In genomic region chr8:122716566-122716965, GRCm38 (mm10) we compare ENCODE assay signal across 19 mouse cellular contexts. TPM values are rescaled to one million over a fixed set of nuclear protein-coding genes. Genes with fewer than 3 reads are reported as not detected.
DNase-seq lines count a peak whose midpoint lies in the region; ATAC-seq lines count a peak whose summit lies in the region.
"Had no signal": no experiment of that assay in that cellular context is flagged by ENCODE, and none has a peak within 500 bp of the region (broad histone marks: within the 10 kb centered on the region; RNA-seq: fewer than 3 reads in every experiment).

No protein-coding gene starts in this region.

- 0 out of 2 replicates have a peak overlapping the region, but pooled peaks have one; percentile 39 for H3K9ac ChIP-seq in hindbrain, embryonic 13.5 days
- H3K9ac ChIP-seq in heart, embryonic 11.5 days (ENCODE audit: low read depth, low read length) = no peak overlapping the region
- H3K9ac ChIP-seq: embryonic facial prominence, embryonic 13.5 days; forebrain, postnatal 0 days; hindbrain, embryonic 14.5 days; intestine, embryonic 15.5 days; lung, embryonic 15.5 days had no signal

- no peaks in the 10 kb centered on the region for H3K9me3 ChIP-seq in hindbrain, embryonic 13.5 days
- H3K9me3 ChIP-seq in hindbrain, embryonic 10.5 days = no peaks in the 10 kb centered on the region
- no peaks in the 10 kb centered on the region for H3K9me3 ChIP-seq in heart, embryonic 11.5 days (replicated peaks; ENCODE audit: control insufficient read depth, low read length)
- H3K9me3 ChIP-seq: embryonic facial prominence, embryonic 13.5 days; G1E; intestine, embryonic 15.5 days; lung, embryonic 15.5 days had no signal

- peaks cover 45% of the 10 kb centered on the region for H3K4me1 ChIP-seq in hindbrain, embryonic 13.5 days (replicated peaks)
- peaks cover 49% of the 10 kb centered on the region for H3K4me1 ChIP-seq in hindbrain, embryonic 10.5 days (replicated peaks)
- peaks cover 37% of the 10 kb centered on the region for H3K4me1 ChIP-seq in heart, embryonic 11.5 days (ENCODE audit: control insufficient read depth, insufficient read depth, low read length)

- peak overlapping the region; percentile 12; the same call in 1 of the 2 replicates for H3K27ac ChIP-seq in hindbrain, embryonic 13.5 days
- no peak overlapping the region for H3K27ac ChIP-seq in hindbrain, embryonic 10.5 days
- no peak overlapping the region for H3K27ac ChIP-seq in heart, embryonic 11.5 days (ENCODE audit: low read depth, low read length)
- H3K27ac ChIP-seq: embryonic facial prominence, embryonic 13.5 days; hindbrain, embryonic 14.5 days; intestine, embryonic 15.5 days; lung, embryonic 15.5 days had no signal

- no peak for ATAC-seq in hindbrain, embryonic 13.5 days (ENCODE audit: low FRiP score)
- no peak for ATAC-seq in heart, embryonic 11.5 days (replicated peaks; ENCODE audit: insufficient number of reproducible peaks, low FRiP score, low TSS enrichment)
- ATAC-seq: forebrain, postnatal 0 days; intestine, embryonic 15.5 days had no signal

- DNase-seq in hindbrain, embryonic 10.5 days (ENCODE audit: low spot score) = no peak
- peak; percentile 71 for DNase-seq in lung, postnatal 10 days
- DNase-seq in lung, postnatal 25 days (ENCODE audit: low spot score) = no peak
- DNase-seq in 3134 (ENCODE audit: extremely low read depth, insufficient read length, low spot score) (peak; percentile 35), MN1 (ENCODE audit: low spot score) (peak; percentile 95)
- no peak for DNase-seq in right cerebral cortex, adult 2 months (ENCODE audit: low spot score in 2 of 2)
- DNase-seq: adrenal gland, adult 2 months; cerebellum, adult 18-20 months; forebrain, postnatal 0 days; kidney, postnatal 4 days; right cerebral cortex, postnatal 4 days; thymus, postnatal 25 days had no signal

- H3K36me3 ChIP-seq in hindbrain, embryonic 13.5 days = no peaks in the 10 kb centered on the region
- no peaks in the 10 kb centered on the region for H3K36me3 ChIP-seq in hindbrain, embryonic 10.5 days
- H3K36me3 ChIP-seq in heart, embryonic 11.5 days (ENCODE audit: control insufficient read depth, insufficient read depth, low read length) = no peaks in the 10 kb centered on the region
- H3K36me3 ChIP-seq: embryonic facial prominence, embryonic 13.5 days; G1E; intestine, embryonic 15.5 days; lung, embryonic 15.5 days had no signal

- WGBS in hindbrain, embryonic 13.5 days = 75% methylated on average over 8 of the region's 8 CpGs
- 77% methylated on average over 8 of the region's 8 CpGs for WGBS in hindbrain, embryonic 10.5 days
- WGBS in heart, embryonic 11.5 days (ENCODE audit: insufficient replicate concordance) = 75% methylated on average over 8 of the region's 8 CpGs

- H3K4me2 ChIP-seq in hindbrain, embryonic 13.5 days = no peak overlapping the region
- no peak overlapping the region for H3K4me2 ChIP-seq in heart, embryonic 11.5 days
- H3K4me2 ChIP-seq: embryonic facial prominence, embryonic 13.5 days; hindbrain, embryonic 14.5 days; intestine, embryonic 15.5 days; lung, embryonic 15.5 days had no signal

- no peak overlapping the region for H3K4me3 ChIP-seq in hindbrain, embryonic 13.5 days
- no peak overlapping the region for H3K4me3 ChIP-seq in hindbrain, embryonic 10.5 days
- no peak overlapping the region for H3K4me3 ChIP-seq in heart, embryonic 11.5 days (ENCODE audit: low read depth, low read length)
- H3K4me3 ChIP-seq: embryonic facial prominence, embryonic 13.5 days; intestine, embryonic 15.5 days; lung, embryonic 15.5 days had no signal

- peaks cover 3% of the 10 kb centered on the region; the same call in 1 of the 2 replicates for H3K27me3 ChIP-seq in hindbrain, embryonic 13.5 days
- peaks cover 53% of the 10 kb centered on the region for H3K27me3 ChIP-seq in hindbrain, embryonic 10.5 days (ENCODE audit: insufficient read depth, poor library complexity, severe bottlenecking)
- H3K27me3 ChIP-seq in heart, embryonic 11.5 days (ENCODE audit: control insufficient read depth, insufficient read depth, low read length) = peaks cover 22% of the 10 kb centered on the region

RNA-seq across cellular contexts. Expression of gene Cbfa2t3, which starts 17.7 kb away (rescaled TPM):
- polyA plus RNA-seq in hindbrain, embryonic 13.5 days (2015; fragmentation: Nextera tagmentation; extraction: Ambion mirVana) = 27.2 and 30.2 TPM in 2 replicates
- 2.2 and 5.4 TPM in 2 replicates for polyA plus RNA-seq in hindbrain, embryonic 10.5 days (2016; fragmentation: Nextera tagmentation; extraction: Ambion mirVana)
- polyA plus RNA-seq in heart, embryonic 11.5 days (2014; fragmentation: Nextera tagmentation; extraction: Ambion mirVana) = 5.2 and 5.4 TPM in 2 replicates

RNA-seq across cellular contexts. Expression of gene Acsf3, which starts 58.7 kb away (rescaled TPM):
- 16.2 and 17.4 TPM in 2 replicates for polyA plus RNA-seq in hindbrain, embryonic 13.5 days (2015; fragmentation: Nextera tagmentation; extraction: Ambion mirVana)
- polyA plus RNA-seq in hindbrain, embryonic 10.5 days (2016; fragmentation: Nextera tagmentation; extraction: Ambion mirVana) = 16.5 and 18.0 TPM in 2 replicates
- 15.4 and 17.5 TPM in 2 replicates for polyA plus RNA-seq in heart, embryonic 11.5 days (2014; fragmentation: Nextera tagmentation; extraction: Ambion mirVana)

Comparison
In these comparisons a context has a peak if more than half of its experiments do, and no peak if none do; other contexts are left out.
1. DNase-seq: peak in lung, postnatal 10 days (single experiment), 3134 (single experiment) and MN1 (single experiment); none in hindbrain, embryonic 10.5 days (single experiment), lung, postnatal 25 days (single experiment) and right cerebral cortex, adult 2 months (0 of 2).